Mouse (Mus musculus): ENCODE data around the gene Gm28539. TPM values are rescaled to one million over a fixed set of nuclear protein-coding genes. Genes with fewer than 3 reads are reported as not detected.
"Not testable (repeated sequence)": the region's sequence is repeated elsewhere in the genome, so short reads cannot be mapped to it uniquely, and the experiment has no call there.

Gm28539 gene
- polyA plus RNA-seq, 1 experiment from 2014 or later = not detected

DNA sequence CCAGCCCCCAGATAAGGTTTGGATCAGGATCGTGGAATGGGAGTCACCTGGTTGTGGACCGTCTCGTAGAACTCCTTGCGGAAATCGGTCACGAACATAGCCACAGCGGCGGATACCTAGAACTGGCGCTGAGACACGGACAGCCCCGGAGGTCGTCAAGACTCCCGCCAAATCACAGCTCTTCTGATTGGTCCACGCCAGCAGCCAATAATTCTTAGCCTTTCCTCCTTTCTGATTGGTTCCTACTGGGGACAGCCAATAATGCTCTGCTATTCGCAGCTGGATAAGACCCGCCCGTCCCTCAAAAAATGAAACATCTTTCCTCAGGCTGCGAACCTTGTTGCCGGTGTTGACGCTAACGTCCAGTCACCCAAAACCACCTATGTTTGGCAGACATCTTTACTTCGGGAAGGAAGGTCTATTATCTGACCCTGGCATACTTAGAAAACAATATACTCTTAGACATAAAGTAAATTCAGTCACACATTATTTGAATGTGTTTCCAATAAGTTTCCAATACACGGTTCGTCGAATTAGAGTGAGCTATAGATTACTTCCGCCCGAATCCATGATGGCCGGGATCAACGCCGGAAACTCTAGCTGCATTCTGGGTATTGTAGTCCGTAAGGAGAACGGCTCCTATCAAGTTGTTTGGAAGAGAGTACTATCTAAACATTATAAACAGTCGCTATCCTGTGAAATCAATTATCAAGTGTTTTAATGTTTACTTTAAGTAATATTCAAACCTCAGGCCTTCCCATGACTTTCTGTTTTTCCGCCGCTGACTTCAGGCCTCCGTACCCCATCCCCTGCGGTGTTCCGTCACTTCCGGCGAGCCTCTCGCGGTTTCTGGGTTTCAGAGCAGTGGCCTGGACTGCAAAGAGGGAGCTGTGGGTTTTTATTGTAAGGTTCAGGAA is 24.7 kb upstream of the Gm28539 start, which contains the start of the genes Ufd1 and Cdc45:
Gene Ufd1, plus strand, starts transcription at position 312 of the 917 bp plus-strand sequence.
Gene Cdc45, minus strand, starts transcription at position 520 of the 917 bp plus-strand sequence.
- peak; percentile 96 for ATAC-seq (ENCODE audit: insufficient number of reproducible peaks, insufficient read depth, low FRiP score, low TSS enrichment, low read depth)
- H3K27me3 ChIP-seq = no peaks in the 10 kb centered on the region
- peaks cover 41% of the 10 kb centered on the region for H3K36me3 ChIP-seq
- peak within 1 kb of the TSS; percentile 75 for H3K27ac ChIP-seq
- WGBS = under 1% methylated on average over 42 of the region's 42 CpGs
- no peaks in the 10 kb centered on the region for H3K9me3 ChIP-seq
- H3K4me2 ChIP-seq = peak within 1 kb of the TSS; percentile 85
- peak within 1 kb of the TSS; percentile 80 for H3K4me3 ChIP-seq
- H3K4me1 ChIP-seq = peaks cover 21% of the 10 kb centered on the region
- H3K9ac ChIP-seq = peak within 1 kb of the TSS; percentile 91

DNA sequence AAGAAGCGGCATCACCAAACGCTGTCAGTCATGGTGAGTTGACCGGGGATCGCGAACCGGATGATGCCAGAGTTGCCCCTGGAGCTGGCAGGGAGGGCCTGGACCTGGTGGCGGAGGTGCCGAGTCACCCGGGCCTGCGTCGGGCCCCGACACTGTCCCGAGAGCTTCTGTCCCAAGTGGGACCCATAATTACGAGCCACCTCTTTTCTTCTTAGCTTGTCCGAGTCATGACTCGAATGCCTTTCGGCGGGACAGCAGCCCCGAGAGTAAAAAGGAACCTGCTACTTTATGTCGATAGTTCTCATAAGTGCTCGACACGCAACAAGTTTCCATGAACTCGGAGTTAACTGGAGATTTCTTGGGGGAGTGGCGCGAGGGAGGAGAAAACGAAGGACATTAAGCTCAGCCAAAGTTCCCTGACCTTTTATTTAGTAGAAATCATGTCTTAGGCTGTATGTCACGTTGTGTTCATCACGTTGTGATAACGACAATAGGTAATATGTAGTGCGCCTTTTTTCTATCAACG is 23.9 kb upstream of the Gm28539 start:
- Histone ChIP-seq H3K4me3 (peak overlapping the region; percentile 80), H3K27ac (peak overlapping the region; percentile 75), H3K9ac (peak overlapping the region; percentile 91), H3K9me3 (no peaks in the 10 kb centered on the region), H3K4me2 (peak overlapping the region; percentile 85), H3K36me3 (peaks cover 44% of the 10 kb centered on the region), H3K27me3 (no peaks in the 10 kb centered on the region), H3K4me1 (peaks cover 21% of the 10 kb centered on the region)
- 2% methylated on average over 31 of the region's 31 CpGs for WGBS
- no peak for ATAC-seq (ENCODE audit: insufficient number of reproducible peaks, insufficient read depth, low FRiP score, low TSS enrichment, low read depth)

DNA sequence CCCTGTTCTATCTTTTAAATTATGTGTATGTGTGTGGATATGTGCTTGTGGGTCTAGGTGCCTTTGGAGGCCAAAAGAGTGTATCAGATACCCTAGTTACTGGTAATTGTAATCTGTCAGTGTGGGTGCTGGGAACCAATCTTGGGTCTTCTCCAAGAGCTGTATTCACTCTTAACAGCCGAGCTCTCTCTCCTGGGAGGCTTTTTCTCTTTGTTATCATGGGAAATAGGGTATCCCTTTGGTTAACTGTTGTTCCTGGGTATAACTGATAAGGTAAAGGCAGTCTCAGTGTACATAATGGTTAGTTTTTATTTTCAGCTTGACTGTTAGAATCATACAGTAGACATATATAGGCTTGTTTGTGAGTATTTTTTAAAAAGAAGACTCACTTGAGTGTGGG is 14.0 kb upstream of the Gm28539 start:
- Histone ChIP-seq H3K4me3 (no peak overlapping the region), H3K27ac (no peak overlapping the region), H3K9ac (no peak overlapping the region), H3K36me3 (peaks cover 96% of the 10 kb centered on the region), H3K4me1 (no peaks in the 10 kb centered on the region), H3K27me3 (no peaks in the 10 kb centered on the region), H3K4me2 (no peak overlapping the region), H3K9me3 (no peaks in the 10 kb centered on the region)
- WGBS = 85% methylated on average over 1 of the region's 1 CpGs
- ATAC-seq (ENCODE audit: insufficient number of reproducible peaks, insufficient read depth, low FRiP score, low TSS enrichment, low read depth) = no peak

DNA sequence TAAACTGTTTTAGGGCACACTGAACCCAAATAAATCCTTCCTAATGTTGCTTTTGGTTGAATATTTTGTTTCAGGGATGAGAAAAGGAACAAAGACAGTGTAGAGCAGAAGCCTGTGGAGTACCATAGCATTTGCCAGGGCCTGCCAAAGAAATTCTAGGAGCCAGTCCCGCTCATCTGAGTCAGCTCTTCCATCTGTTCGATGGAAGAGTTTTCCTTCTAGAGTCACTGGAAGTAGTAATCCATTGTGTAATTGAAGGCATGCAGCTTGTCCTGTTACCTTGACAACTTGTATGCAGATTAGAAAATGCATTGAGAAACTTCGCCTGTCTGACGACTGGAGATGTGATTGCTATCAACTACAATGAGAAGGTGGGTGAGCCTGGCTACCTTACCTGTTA is 13.5 kb upstream of the Gm28539 start:
- Histone ChIP-seq H3K4me3 (no peak overlapping the region), H3K9me3 (no peaks in the 10 kb centered on the region), H3K4me1 (no peaks in the 10 kb centered on the region), H3K27ac (no peak overlapping the region), H3K27me3 (no peaks in the 10 kb centered on the region), H3K36me3 (peaks cover 96% of the 10 kb centered on the region), H3K9ac (no peak overlapping the region), H3K4me2 (no peak overlapping the region)
- no peak for ATAC-seq (ENCODE audit: insufficient number of reproducible peaks, insufficient read depth, low FRiP score, low TSS enrichment, low read depth)
- WGBS = 88% methylated on average over 4 of the region's 4 CpGs

DNA sequence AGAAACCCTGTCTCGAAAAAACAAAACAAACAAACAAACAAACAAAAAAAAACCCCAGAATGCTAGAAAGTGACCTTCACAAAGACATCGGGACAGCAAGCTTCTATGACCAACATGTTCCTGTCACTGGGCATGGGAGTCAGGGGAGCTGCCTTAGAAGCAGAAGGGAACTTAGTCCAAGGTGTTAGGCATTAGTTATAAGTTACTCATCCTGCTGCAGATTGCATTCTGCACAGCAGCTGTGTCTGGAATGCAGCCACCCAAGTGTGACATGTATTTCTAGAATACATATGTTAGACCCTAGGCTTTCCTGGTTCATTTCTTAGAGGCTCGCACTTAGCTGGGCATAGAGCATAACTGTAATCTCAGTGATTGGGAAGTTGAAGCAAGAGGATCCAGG is 7.8 kb upstream of the Gm28539 start:
- H3K4me1 ChIP-seq = no peaks in the 10 kb centered on the region
- ATAC-seq (ENCODE audit: insufficient number of reproducible peaks, insufficient read depth, low FRiP score, low TSS enrichment, low read depth) = no peak
- no peak overlapping the region for H3K9ac ChIP-seq
- H3K27me3 ChIP-seq = no peaks in the 10 kb centered on the region
- H3K27ac ChIP-seq = no peak overlapping the region
- 94% methylated on average over 3 of the region's 3 CpGs for WGBS
- H3K4me3 ChIP-seq = no peak overlapping the region
- H3K36me3 ChIP-seq = peaks cover 93% of the 10 kb centered on the region
- H3K9me3 ChIP-seq = no peaks in the 10 kb centered on the region
- H3K4me2 ChIP-seq = no peak overlapping the region

DNA sequence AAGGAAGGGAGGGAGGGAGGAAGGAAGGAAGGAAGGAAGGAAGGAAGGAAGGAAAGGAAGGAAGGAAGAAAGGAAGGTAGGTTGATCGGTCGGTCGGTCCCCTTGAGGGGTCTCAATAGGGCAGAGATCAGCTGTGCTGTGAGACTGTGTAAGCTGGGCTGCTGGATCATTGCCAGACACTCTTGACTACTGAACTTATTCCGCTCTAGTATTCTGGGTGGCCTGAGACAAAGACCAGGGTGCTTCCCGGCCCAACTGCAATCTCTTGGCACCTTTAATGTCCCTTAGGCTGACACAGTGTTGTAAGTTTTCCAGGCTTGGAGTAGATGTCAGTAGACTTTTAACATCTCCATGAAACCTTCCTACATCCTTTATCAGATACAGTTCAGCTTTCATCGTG is 7.3 kb upstream of the Gm28539 start:
- no peak for ATAC-seq (ENCODE audit: insufficient number of reproducible peaks, insufficient read depth, low FRiP score, low TSS enrichment, low read depth)
- 91% methylated on average over 6 of the region's 6 CpGs for WGBS

DNA sequence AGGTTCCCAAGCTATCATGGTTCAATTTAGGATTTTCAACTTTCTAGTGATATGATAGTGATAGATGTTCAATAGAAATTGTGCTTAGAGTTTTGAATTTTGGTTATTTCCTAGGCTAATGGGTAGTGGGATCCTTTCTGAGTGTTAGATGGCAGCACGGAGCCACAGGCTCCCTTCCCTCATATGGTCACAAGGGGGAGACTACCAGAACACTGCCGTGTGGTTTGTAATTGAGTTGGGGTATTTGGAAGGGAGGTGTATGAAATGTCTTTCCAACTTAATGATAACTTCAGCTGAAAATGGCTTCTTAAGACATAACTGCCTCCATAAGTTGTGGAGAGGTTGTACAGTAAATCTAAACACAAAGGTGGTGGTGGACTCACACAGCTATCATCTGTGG is 2.9 kb upstream of the Gm28539 start:
- no peaks in the 10 kb centered on the region for H3K9me3 ChIP-seq
- H3K36me3 ChIP-seq = peaks cover 69% of the 10 kb centered on the region
- H3K9ac ChIP-seq = no peak overlapping the region
- no peaks in the 10 kb centered on the region for H3K27me3 ChIP-seq
- WGBS = 70% methylated on average over 2 of the region's 2 CpGs
- no peak overlapping the region for H3K4me2 ChIP-seq
- ATAC-seq (ENCODE audit: insufficient number of reproducible peaks, insufficient read depth, low FRiP score, low TSS enrichment, low read depth) = no peak
- H3K4me3 ChIP-seq = no peak overlapping the region
- H3K27ac ChIP-seq = no peak overlapping the region
- H3K4me1 ChIP-seq = peaks cover 3% of the 10 kb centered on the region; the same call in 1 of the 2 replicates

More for the DNA sequence above, 7.3 kb upstream of the Gm28539 start:
- Histone ChIP-seq H3K4me3 (no peak overlapping the region), H3K4me1 (no peaks in the 10 kb centered on the region), H3K9ac (no peak overlapping the region), H3K36me3 (peaks cover 94% of the 10 kb centered on the region), H3K27ac (no peak overlapping the region), H3K4me2 (no peak overlapping the region), H3K27me3 (no peaks in the 10 kb centered on the region), H3K9me3 (no peaks in the 10 kb centered on the region)

DNA sequence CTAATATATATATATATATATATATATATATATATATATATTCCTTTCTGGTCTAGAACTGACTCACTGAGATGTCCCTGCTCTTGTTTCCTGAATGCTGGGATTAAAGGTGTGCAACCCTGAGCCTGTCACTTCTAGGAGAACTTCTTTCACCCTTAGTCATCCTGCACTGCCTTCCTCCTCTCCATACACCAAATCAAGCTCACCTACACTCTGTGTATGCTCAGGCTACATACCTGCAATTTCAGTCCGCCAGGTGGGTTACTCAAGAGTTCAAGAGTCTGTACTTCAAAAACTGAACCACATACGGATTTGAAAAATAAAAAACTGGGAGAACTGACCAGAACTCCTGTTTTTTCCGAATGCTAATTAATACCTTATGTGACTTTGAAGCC is 314 bp upstream of the Gm28539 start:
- 28% methylated on average over 3 of the region's 3 CpGs for whole genome bisulfite sequencing
- ATAC-seq (ENCODE audit: insufficient number of reproducible peaks, insufficient read depth, low FRiP score, low TSS enrichment, low read depth) = no peak

DNA sequence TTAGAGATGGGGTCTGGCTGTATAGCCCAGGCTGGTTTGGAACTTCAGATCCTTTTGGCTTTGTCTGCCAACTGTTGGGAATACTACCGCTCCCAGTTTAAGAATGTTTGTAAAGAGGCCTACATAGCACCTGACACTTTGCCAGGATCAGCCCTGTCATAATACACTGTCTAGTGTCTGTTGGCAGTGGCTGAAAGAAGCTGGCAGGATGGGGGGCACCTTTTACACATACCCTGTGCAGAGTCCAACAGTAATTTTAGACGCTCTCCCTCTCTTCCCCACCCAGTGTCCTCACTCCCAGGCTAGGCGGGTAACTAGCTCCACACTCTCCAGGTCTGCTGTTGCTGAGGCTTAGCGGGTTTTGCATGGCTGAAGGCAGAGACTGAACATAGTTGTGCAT is 2.0 kb downstream of the Gm28539 start:
- 93% methylated on average over 4 of the region's 4 CpGs for WGBS

More for the DNA sequence above, 314 bp upstream of the Gm28539 start:
- peak overlapping the region; percentile 69 for H3K4me2 ChIP-seq
- no peak overlapping the region for H3K27ac ChIP-seq
- peak overlapping the region; percentile 91 for H3K4me3 ChIP-seq
- no peaks in the 10 kb centered on the region for H3K27me3 ChIP-seq
- peak overlapping the region; percentile 90; the same call in 1 of the 2 replicates for H3K9ac ChIP-seq
- no peaks in the 10 kb centered on the region for H3K9me3 ChIP-seq
- H3K36me3 ChIP-seq = peaks cover 54% of the 10 kb centered on the region
- peaks cover 3% of the 10 kb centered on the region; the same call in 1 of the 2 replicates for H3K4me1 ChIP-seq

DNA sequence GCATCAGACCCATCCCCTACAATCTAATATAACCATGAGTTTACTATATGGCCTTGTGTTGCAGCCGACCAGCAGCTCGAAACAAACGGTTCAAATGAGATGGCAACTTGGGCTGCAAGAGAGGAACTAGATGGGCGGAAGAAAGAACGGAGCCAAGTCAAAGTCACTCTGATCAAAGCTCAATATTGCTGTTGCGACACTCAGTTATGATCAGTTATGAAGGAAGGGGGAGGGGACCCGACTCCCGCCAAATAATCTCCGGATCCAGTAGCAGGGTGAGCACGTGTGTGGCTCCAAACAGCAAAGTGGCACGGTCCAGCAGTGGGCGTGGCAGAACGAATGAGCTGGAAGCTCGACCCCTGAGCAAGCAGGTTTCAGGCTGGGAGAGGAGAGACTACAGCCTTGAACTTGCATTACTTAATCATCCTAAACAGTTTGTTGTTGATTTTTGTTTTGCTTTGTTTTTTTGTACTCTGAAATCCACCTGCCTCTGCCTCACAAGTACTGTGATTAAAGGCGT is 10.0 kb downstream of the Gm28539 start:
- no peaks in the 10 kb centered on the region for H3K9me3 ChIP-seq
- 88% methylated on average over 15 of the region's 15 CpGs for WGBS
- H3K27ac ChIP-seq = no peak overlapping the region
- H3K27me3 ChIP-seq = no peaks in the 10 kb centered on the region
- H3K36me3 ChIP-seq = no peaks in the 10 kb centered on the region
- no peak for ATAC-seq (ENCODE audit: insufficient number of reproducible peaks, insufficient read depth, low FRiP score, low TSS enrichment, low read depth)
- H3K9ac ChIP-seq = no peak overlapping the region
- no peaks in the 10 kb centered on the region for H3K4me1 ChIP-seq
- no peak overlapping the region for H3K4me3 ChIP-seq
- H3K4me2 ChIP-seq = no peak overlapping the region

More for the DNA sequence above, 2.0 kb downstream of the Gm28539 start:
- Histone ChIP-seq H3K4me1 (peaks cover 3% of the 10 kb centered on the region; the same call in 1 of the 2 replicates), H3K27me3 (no peaks in the 10 kb centered on the region), H3K27ac (no peak overlapping the region), H3K9ac (no peak overlapping the region), H3K9me3 (no peaks in the 10 kb centered on the region), H3K4me2 (no peak overlapping the region), H3K4me3 (no peak overlapping the region), H3K36me3 (peaks cover 33% of the 10 kb centered on the region)
- ATAC-seq (ENCODE audit: insufficient number of reproducible peaks, insufficient read depth, low FRiP score, low TSS enrichment, low read depth) = no peak

DNA sequence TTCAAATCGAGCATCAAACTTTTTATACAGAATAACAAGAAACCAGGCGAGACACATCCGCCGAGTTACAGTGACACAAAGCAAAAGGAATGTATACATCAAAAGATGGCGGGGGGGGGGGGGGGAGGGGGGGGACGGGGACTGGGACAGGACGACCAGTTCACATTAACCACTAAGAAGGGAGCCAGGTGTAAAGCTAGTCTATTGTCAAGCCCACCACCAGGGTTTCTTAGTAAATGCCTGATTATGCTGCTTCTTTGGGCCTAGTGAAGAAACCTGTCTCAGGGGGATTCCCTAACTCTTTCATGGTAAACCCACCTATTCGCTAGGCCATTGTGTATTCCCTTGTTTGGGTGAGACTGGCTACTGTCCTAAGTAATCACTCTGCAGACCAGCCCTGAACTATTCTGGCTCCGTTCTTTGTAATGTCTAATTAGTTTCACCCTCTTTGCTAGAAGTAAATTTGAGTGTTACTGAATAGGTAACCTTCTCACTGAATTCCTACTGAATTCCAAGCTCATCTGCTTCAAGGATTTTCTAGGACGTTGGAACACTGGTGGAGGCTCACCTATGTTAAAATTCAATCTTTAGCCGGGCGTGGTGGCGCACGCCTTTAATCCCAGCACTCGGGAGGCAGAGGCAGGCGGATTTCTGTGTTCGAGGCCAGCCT is 13.3 kb downstream of the Gm28539 start:
- not testable (repeated sequence) for H3K9ac ChIP-seq; H3K9me3 ChIP-seq; H3K27ac ChIP-seq; H3K36me3 ChIP-seq; H3K4me1 ChIP-seq; ATAC-seq (ENCODE audit: insufficient number of reproducible peaks, insufficient read depth, low FRiP score, low TSS enrichment, low read depth); H3K4me2 ChIP-seq; H3K4me3 ChIP-seq; H3K27me3 ChIP-seq
- 87% methylated on average over 15 of the region's 17 CpGs for WGBS

Measured in embryonic facial prominence, embryonic 13.5 days (tissue).